Mouse (Mus musculus) G1E (cell line): Measurements from ENCODE around the gene Clic1.

Experiments
- CTCF ChIP-seq: IDR thresholded peaks from 2 replicates; pipeline ENCODE4 v1.5.1; 2012; ENCODE audit warnings: low read depth, low read length, inconsistent platforms, mixed read lengths
- GATA1 ChIP-seq: IDR thresholded peaks from 2 replicates; pipeline ENCODE4 v1.6.1; 2012; ENCODE audit warnings: borderline replicate concordance, low read length, inconsistent platforms, mixed read lengths
- TAL1 ChIP-seq: conservative IDR thresholded peaks from 2 replicates; pipeline ENCODE4 v1.6.1; 2012; ENCODE audit warnings: low read depth, low read length, inconsistent platforms, mixed read lengths

DNA sequence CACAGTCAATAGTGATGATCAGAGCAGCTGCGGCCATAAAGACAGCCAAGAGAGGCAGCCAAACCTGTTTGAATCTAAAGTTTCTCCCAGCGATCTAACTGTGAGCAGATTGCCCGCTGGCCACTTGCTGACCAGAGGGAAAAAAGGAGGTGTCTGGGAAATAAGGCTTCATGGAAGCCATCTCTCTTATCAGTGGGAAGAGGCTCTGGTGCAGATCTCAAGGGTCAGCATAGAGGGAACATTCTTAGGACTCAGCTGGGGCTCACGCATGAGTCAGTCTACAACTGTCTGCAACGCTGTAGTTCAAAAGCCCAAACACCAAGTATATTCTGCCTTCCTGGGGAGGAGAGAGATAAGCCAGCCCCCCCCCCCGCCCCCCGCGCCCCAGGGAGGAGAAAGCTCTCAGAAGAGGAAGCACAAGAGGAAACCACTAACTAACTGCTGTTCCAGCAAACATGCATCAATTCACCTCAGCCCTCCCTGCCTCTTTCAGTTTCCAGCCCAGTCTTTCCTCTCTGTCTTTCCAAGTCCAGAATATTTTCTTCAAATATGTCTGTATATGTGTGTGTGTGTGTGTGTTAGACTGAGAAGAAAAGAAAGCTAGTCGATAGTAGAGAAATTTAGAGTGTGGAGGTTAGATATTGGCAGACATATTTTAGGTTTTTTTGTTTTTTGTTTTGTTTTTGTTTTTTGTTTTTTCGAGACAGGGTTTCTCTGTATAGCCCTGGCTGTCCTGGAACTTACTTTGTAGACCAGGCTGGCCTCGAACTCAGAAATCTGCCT is 1.4 kb upstream of the Clic1 start:
- TF ChIP-seq CTCF (no peak), GATA1 (no peak), TAL1 (no peak)
